Mouse (Mus musculus) sigmoid colon, adult 10 weeks (tissue): ENCODE data around the gene Gm10352. TPM values are rescaled to one million over a fixed set of nuclear protein-coding genes. Genes with fewer than 3 reads are reported as not detected.

Experiments used
- polyA plus RNA-seq: library from polyadenylated mRNA; stranded (reverse); fragments of 350-450 nt; fragmentation: Illumina TruSeq; extraction: RNeasy Lipid Tissue Mini Kit (QIAGEN cat#74804); gene quantifications from one replicate; pipeline ENCODE4 v1.2.3, GENCODE M21; 2014; ENCODE audit warnings: low read depth, low replicate concordance

The Gm10352 gene
- polyA plus RNA-seq: not detected

DNA sequence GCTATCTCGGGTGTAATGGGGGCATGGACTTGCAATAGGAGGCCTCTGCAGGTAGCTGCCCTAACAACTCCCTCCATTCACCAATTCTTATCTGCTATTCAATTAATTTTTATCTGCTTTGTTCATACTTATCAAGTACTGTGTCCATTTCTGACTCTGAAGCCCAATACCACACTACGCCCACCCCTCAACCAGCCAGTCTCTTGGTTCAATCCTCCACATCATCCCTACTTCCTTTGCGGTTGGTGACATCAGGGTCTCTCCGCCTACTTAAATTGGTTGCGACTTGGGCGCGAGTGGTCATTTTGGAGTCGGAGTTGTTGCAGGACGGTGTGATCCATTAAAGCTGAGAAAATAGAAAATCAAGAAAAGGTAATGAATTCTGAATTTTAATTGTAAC is at the start of gene Gm10352:
Gm10352 (plus strand) TSS at position 301 of the 400 bp plus-strand sequence.

DNA sequence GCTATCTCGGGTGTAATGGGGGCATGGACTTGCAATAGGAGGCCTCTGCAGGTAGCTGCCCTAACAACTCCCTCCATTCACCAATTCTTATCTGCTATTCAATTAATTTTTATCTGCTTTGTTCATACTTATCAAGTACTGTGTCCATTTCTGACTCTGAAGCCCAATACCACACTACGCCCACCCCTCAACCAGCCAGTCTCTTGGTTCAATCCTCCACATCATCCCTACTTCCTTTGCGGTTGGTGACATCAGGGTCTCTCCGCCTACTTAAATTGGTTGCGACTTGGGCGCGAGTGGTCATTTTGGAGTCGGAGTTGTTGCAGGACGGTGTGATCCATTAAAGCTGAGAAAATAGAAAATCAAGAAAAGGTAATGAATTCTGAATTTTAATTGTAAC is 31.5 kb downstream of the Gm10352 start, which contains the start of gene Gm29289:
Gm29289 (plus strand) TSS at position 301 of the 400 bp plus-strand sequence.

Other genes with a start within 250 kb of the Gm10352 start
- gene Sry, start 237.3 kb upstream of the Gm10352 start, polyA plus RNA-seq: not detected
- gene H2al2b, start 180.3 kb upstream of the Gm10352 start, polyA plus RNA-seq: not detected
- gene Gm4064, start 104.8 kb upstream of the Gm10352 start, polyA plus RNA-seq: not detected
- gene Rbmy, start 70.3 kb upstream of the Gm10352 start, polyA plus RNA-seq: not detected
- not detected for gene Gm10256, start 70.3 kb upstream of the Gm10352 start, polyA plus RNA-seq
- not detected for gene Gm29289, start 31.6 kb downstream of the Gm10352 start, polyA plus RNA-seq